Mouse (Mus musculus) hematopoietic stem cell, adult 5-6 weeks (primary cell): Measurements from ENCODE around the gene Cbl. TPM values are rescaled to one million over a fixed set of nuclear protein-coding genes. Genes with fewer than 3 reads are reported as not detected.

ENCODE experiments used
- ATAC-seq, 2 experiments: fragments of 125-278 bp in 1 of 2; replicated peaks in 1 of 2; 2 replicates each; pipeline ENCODE4 v1.8.0; 2016 to 2017; ENCODE audit warnings: inconsistent platforms in 2 of 2, mild to moderate bottlenecking in 2 of 2, moderate number of reproducible peaks in 2 of 2, low read depth in 1 of 2, moderate TSS enrichment in 1 of 2; ENCODE audit not compliant: low FRiP score in 2 of 2, poor library complexity in 2 of 2, severe bottlenecking in 2 of 2, insufficient read depth in 1 of 2, low TSS enrichment in 1 of 2
- total RNA-seq: library from RNA; stranded (forward); fragments of 172-1452, 232-1000 nt; gene quantifications from 2 replicates; pipeline ENCODE4 v1.2.3, GENCODE M21; 2017

The Cbl gene
- 19.6 and 35.0 TPM in 2 replicates for total RNA-seq

- ATAC-seq: peak; percentile 75 to 91
These were observed at the start of gene Cbl for GRCm38 (mm10) chr9:44233802-44234478. Gene Cbl (minus strand): TSS chr9:44234049.

- ATAC-seq: no peak
These were observed 49.3 kb upstream of the Cbl start for GRCm38 (mm10) chr9:44283183-44283582.

GRCm38 (mm10) chr9:44269973-44270372, 36.1 kb upstream of the Cbl start:
- ATAC-seq: no peak

- no peak for ATAC-seq
These were observed 35.2 kb upstream of the Cbl start for GRCm38 (mm10) chr9:44269077-44269476.

- ATAC-seq: peak; percentile 59 to 76
These were observed 34.6 kb upstream of the Cbl start, which contains the start of gene Nlrx1 for GRCm38 (mm10) chr9:44268432-44268831. Gene Nlrx1 (minus strand): TSS chr9:44268599.

GRCm38 (mm10) chr9:44268027-44268360, 34.1 kb upstream of the Cbl start:
- ATAC-seq: peak; percentile 83 to 86

GRCm38 (mm10) chr9:44267319-44268026, 33.6 kb upstream of the Cbl start:
- no peak for ATAC-seq

- ATAC-seq: no peak
These were observed 32.8 kb upstream of the Cbl start for GRCm38 (mm10) chr9:44266478-44267226.

- ATAC-seq: no peak
These were observed 27.5 kb upstream of the Cbl start for GRCm38 (mm10) chr9:44261388-44261787.

- no peak; a peak in 1 of 4 replicates for ATAC-seq
These were observed 25.2 kb upstream of the Cbl start for GRCm38 (mm10) chr9:44259014-44259413.

GRCm38 (mm10) chr9:44256213-44256612, 22.4 kb upstream of the Cbl start:
- no peak for ATAC-seq

GRCm38 (mm10) chr9:44255136-44255521, 21.3 kb upstream of the Cbl start:
- ATAC-seq: no peak

GRCm38 (mm10) chr9:44254508-44255135, 20.8 kb upstream of the Cbl start:
- ATAC-seq: no peak

- no peak for ATAC-seq
These were observed 19.6 kb upstream of the Cbl start for GRCm38 (mm10) chr9:44253441-44253840.

GRCm38 (mm10) chr9:44251314-44251713, 17.5 kb upstream of the Cbl start, which contains the start of gene Pdzd3:
Gene Pdzd3 (minus strand): TSS chr9:44251471.
- ATAC-seq: no peak

- no peak for ATAC-seq
These were observed 16.6 kb upstream of the Cbl start for GRCm38 (mm10) chr9:44250445-44250844.

GRCm38 (mm10) chr9:44249181-44250146, 15.6 kb upstream of the Cbl start:
- peak; percentile 85 to 89 for ATAC-seq
